Mouse (Mus musculus) embryonic facial prominence, embryonic 12.5 days (tissue): ENCODE data around the gene Ifrd1. TPM values are rescaled to one million over a fixed set of nuclear protein-coding genes. Genes with fewer than 3 reads are reported as not detected.

Experiments used
- ATAC-seq: fragments of 200-750 bp; cut with Nextera tagmentation; 2 replicates; pipeline ENCODE4 v1.8.0; 2017; ENCODE audit not compliant: insufficient number of reproducible peaks, insufficient read depth, low FRiP score, low TSS enrichment
- H3K27ac ChIP-seq: fragments of 300-500 bp; sonication (generic); 2 replicates; pipeline ENCODE4 v1.5.1; 2016; ENCODE audit warnings: mild to moderate bottlenecking
- H3K27me3 ChIP-seq: fragments of 300-500 bp; sonication (generic); 2 replicates; pipeline ENCODE4 v1.6.1; 2016; ENCODE audit warnings: mild to moderate bottlenecking, moderate library complexity
- H3K36me3 ChIP-seq: fragments of 300-500 bp; sonication (generic); 2 replicates; pipeline ENCODE4 v1.6.1; 2016; ENCODE audit warnings: mild to moderate bottlenecking
- H3K4me1 ChIP-seq: fragments of 300-500 bp; sonication (generic); 2 replicates; pipeline ENCODE4 v1.6.1; 2016
- H3K4me2 ChIP-seq: fragments of 300-500 bp; sonication (generic); replicated peaks from 2 replicates; pipeline ENCODE4 v1.6.1; 2016; ENCODE audit warnings: mild to moderate bottlenecking, moderate library complexity
- H3K4me3 ChIP-seq: fragments of 300-500 bp; sonication (generic); 2 replicates; pipeline ENCODE4 v1.5.1; 2016; ENCODE audit warnings: mild to moderate bottlenecking
- H3K9ac ChIP-seq: fragments of 300-500 bp; sonication (generic); 2 replicates; pipeline ENCODE4 v1.6.1; 2016; ENCODE audit warnings: mild to moderate bottlenecking, moderate library complexity
- H3K9me3 ChIP-seq: fragments of 300-500 bp; sonication (generic); 2 replicates; pipeline ENCODE4 v1.6.1; 2016; ENCODE audit warnings: mild to moderate bottlenecking, moderate library complexity
- WGBS: fragments of 180-500 bp; shearing (Covaris S2); methylation state at CpG from one replicate; pipeline ENCODE4 v1.1.7; 2016; 5-methylcytosine and 5-hydroxymethylcytosine counted together
- polyA plus RNA-seq: library from polyadenylated mRNA; unstranded; fragments of >200 nt; fragmentation: Nextera tagmentation; extraction: Ambion mirVana; gene quantifications from 2 replicates; pipeline ENCODE4 v1.2.1, GENCODE M21; 2016

Ifrd1 gene
- polyA plus RNA-seq, 1 experiment from 2014 or later, result 135 TPM

- 90% methylated on average over 1 of the region's 1 CpGs for WGBS
Measured at GRCm38 (mm10) chr12:40232231-40232630, 16.1 kb downstream of the Ifrd1 start.

DNA sequence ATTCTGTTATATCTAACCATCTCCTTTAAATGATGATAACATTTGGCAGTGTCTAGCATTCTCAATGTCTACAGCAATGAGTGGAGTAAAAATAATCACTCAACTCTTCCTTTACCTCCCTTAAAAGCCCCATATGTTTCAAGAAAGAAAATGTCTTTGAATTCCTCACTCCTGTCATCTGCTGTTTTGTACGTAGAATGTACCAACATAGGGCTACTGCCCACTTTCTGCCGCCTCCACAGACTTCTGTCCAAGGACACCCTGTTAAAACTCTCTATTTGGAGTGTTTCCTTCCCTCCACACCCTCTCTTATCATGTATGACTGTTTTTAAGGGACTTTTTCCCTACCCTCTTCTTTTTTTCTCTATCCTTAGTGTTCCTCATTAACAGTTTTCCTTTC, 16.7 kb downstream of the Ifrd1 start:
- no peaks in the 10 kb centered on the region for H3K9me3 ChIP-seq
- ATAC-seq, result no peak
- H3K4me2 ChIP-seq, result no peak overlapping the region
- H3K4me3 ChIP-seq, result no peak overlapping the region
- H3K4me1 ChIP-seq, result no peaks in the 10 kb centered on the region
- WGBS, result 88% methylated on average over 2 of the region's 2 CpGs
- H3K9ac ChIP-seq, result no peak overlapping the region
- H3K27me3 ChIP-seq, result no peaks in the 10 kb centered on the region
- H3K27ac ChIP-seq, result no peak overlapping the region
- no peaks in the 10 kb centered on the region for H3K36me3 ChIP-seq

More at GRCm38 (mm10) chr12:40232231-40232630, 16.1 kb downstream of the Ifrd1 start:
- H3K4me1 ChIP-seq, result no peaks in the 10 kb centered on the region
- no peaks in the 10 kb centered on the region for H3K27me3 ChIP-seq
- no peak overlapping the region for H3K9ac ChIP-seq
- H3K4me3 ChIP-seq, result no peak overlapping the region
- no peak overlapping the region for H3K27ac ChIP-seq
- no peak for ATAC-seq
- H3K36me3 ChIP-seq, result no peaks in the 10 kb centered on the region
- no peaks in the 10 kb centered on the region for H3K9me3 ChIP-seq
- H3K4me2 ChIP-seq, result no peak overlapping the region

GRCm38 (mm10) chr12:40224171-40224880, 24.0 kb downstream of the Ifrd1 start:
- no peaks in the 10 kb centered on the region for H3K27me3 ChIP-seq
- no peak overlapping the region for H3K4me3 ChIP-seq
- no peak overlapping the region; the same call in 1 of the 2 replicates for H3K4me2 ChIP-seq
- no peak overlapping the region for H3K27ac ChIP-seq
- H3K4me1 ChIP-seq, result peaks cover 17% of the 10 kb centered on the region
- H3K9ac ChIP-seq, result no peak overlapping the region
- 96% methylated on average over 9 of the region's 9 CpGs for WGBS
- no peaks in the 10 kb centered on the region for H3K9me3 ChIP-seq
- ATAC-seq, result no peak
- H3K36me3 ChIP-seq, result no peaks in the 10 kb centered on the region

DNA sequence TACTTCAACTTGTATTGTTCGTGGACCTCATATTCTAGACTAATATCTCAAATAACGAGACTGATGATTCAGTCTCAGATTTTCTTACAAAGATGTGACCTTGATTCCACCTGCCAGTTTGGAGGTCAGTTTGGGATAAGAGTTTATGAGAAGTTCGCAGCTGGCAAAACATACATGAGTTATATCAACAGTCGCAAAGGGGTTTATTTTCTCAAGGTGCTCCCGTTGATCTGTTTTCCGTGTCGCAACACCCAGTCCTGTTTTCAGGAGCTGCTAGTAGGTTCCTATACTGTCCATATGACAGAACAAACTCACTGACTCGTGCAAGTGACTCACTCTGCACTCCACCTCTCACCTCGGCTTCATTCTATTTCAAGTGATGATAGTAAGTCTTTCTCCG, 24.6 kb downstream of the Ifrd1 start:
- Histone ChIP-seq H3K27ac (0 out of 2 replicates have a peak overlapping the region, but pooled peaks have one; percentile 60), H3K9ac (peak overlapping the region; percentile 38), H3K36me3 (no peaks in the 10 kb centered on the region), H3K4me2 (peak overlapping the region; percentile 60), H3K4me3 (peak overlapping the region; percentile 93), H3K4me1 (peaks cover 17% of the 10 kb centered on the region), H3K27me3 (no peaks in the 10 kb centered on the region), H3K9me3 (no peaks in the 10 kb centered on the region)
- no peak for ATAC-seq
- 54% methylated on average over 10 of the region's 10 CpGs for WGBS

GRCm38 (mm10) chr12:40223082-40223619, 25.2 kb downstream of the Ifrd1 start:
- Histone ChIP-seq H3K4me1 (peaks cover 17% of the 10 kb centered on the region), H3K4me3 (peak overlapping the region; percentile 93), H3K36me3 (no peaks in the 10 kb centered on the region), H3K27ac (peak overlapping the region; percentile 95), H3K27me3 (no peaks in the 10 kb centered on the region), H3K4me2 (peak overlapping the region; percentile 60), H3K9ac (peak overlapping the region; percentile 87), H3K9me3 (no peaks in the 10 kb centered on the region)
- ATAC-seq, result peak; percentile 100
- WGBS, result under 1% methylated on average over 47 of the region's 47 CpGs

DNA sequence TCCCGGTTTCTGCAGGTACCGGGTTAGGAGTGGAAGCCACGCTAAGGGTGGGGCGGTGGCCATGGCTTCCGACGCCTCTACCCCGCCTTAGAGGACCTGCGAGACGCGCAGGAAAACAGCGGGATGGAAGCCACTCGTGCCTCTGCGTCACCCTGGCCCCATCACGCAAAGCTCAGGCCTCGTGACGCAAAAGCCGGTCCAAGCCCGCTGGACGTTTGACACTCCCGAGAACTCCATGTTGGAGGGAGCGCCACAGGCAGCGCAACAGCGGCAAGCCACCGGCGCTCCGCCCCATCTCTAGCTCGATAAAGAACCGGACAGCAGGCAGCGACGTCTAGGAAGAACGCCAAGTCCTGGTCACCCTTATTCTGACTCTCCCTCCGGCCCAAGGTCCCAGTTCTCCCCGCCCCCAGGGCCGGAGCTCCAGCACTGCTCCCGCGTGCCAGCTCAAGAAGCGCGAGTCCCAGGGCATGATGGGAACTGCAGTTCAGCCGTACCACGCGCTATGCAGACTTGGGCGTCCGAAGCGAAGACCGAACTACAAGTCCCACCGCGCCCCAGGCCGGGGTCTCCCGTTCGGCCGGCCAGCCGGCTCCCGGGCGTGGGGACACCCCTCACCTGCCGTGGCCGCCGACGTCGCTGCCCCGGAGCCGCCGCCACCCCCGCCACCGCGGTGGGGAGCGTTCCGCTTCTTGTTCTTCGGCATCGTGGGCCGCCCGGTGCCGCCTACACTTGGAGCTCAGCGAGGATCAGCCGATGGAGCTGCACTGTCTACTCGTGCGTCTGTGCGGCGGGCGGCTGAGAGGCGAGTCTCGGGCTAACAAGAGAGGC, 25.8 kb downstream of the Ifrd1 start:
- Histone ChIP-seq H3K9me3 (no peaks in the 10 kb centered on the region), H3K4me2 (peak overlapping the region; percentile 60), H3K36me3 (no peaks in the 10 kb centered on the region), H3K27me3 (no peaks in the 10 kb centered on the region), H3K9ac (peak overlapping the region; percentile 87), H3K4me1 (peaks cover 17% of the 10 kb centered on the region), H3K27ac (peak overlapping the region; percentile 95), H3K4me3 (peak overlapping the region; percentile 93)
- ATAC-seq, result peak; percentile 96
- under 1% methylated on average over 80 of the region's 81 CpGs for WGBS

DNA sequence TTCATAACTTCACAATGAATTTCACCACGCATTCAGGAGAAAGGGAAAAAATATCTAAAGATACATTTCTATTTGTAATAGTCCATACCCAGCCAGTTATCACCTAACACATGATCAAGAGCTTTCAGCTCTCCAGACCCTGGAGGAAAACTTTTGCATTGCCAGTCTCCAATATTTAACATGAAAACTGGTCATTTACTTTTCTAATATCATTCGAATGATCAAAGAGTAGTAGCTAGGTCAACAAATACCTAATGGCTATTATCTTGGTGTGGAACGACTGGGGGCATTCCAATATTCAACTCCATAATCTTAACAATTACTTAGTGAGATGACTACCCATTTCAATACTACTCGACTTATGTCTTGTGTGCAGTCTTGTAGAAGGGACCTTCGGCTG, 26.7 kb downstream of the Ifrd1 start:
- Histone ChIP-seq H3K4me1 (peaks cover 17% of the 10 kb centered on the region), H3K4me2 (peak overlapping the region; percentile 60), H3K36me3 (peaks cover 4% of the 10 kb centered on the region; the same call in 1 of the 2 replicates), H3K4me3 (peak overlapping the region; percentile 93), H3K27me3 (no peaks in the 10 kb centered on the region), H3K27ac (no peak overlapping the region), H3K9ac (peak overlapping the region; percentile 87; the same call in 1 of the 2 replicates), H3K9me3 (no peaks in the 10 kb centered on the region)
- 19% methylated on average over 5 of the region's 5 CpGs for WGBS
- ATAC-seq, result no peak

- H3K9me3 ChIP-seq, result no peaks in the 10 kb centered on the region
- no peak for ATAC-seq
- H3K27ac ChIP-seq, result no peak overlapping the region
- H3K4me3 ChIP-seq, result peak overlapping the region; percentile 93
- no peaks in the 10 kb centered on the region for H3K27me3 ChIP-seq
- peak overlapping the region; percentile 60 for H3K4me2 ChIP-seq
- H3K4me1 ChIP-seq, result peaks cover 17% of the 10 kb centered on the region
- peaks cover 10% of the 10 kb centered on the region for H3K36me3 ChIP-seq
- H3K9ac ChIP-seq, result no peak overlapping the region
- WGBS, result 20% methylated on average over 3 of the region's 3 CpGs
Measured at GRCm38 (mm10) chr12:40220896-40221295, 27.4 kb downstream of the Ifrd1 start.

GRCm38 (mm10) chr12:40220001-40220570, 28.2 kb downstream of the Ifrd1 start:
- Histone ChIP-seq H3K9ac (no peak overlapping the region; the same call in 1 of the 2 replicates), H3K36me3 (peaks cover 17% of the 10 kb centered on the region), H3K4me1 (peaks cover 17% of the 10 kb centered on the region), H3K27ac (no peak overlapping the region), H3K9me3 (no peaks in the 10 kb centered on the region), H3K4me2 (peak overlapping the region; percentile 60), H3K4me3 (0 out of 2 replicates have a peak overlapping the region, but pooled peaks have one; percentile 15), H3K27me3 (no peaks in the 10 kb centered on the region)
- WGBS, result 51% methylated on average over 3 of the region's 3 CpGs
- ATAC-seq, result no peak

DNA sequence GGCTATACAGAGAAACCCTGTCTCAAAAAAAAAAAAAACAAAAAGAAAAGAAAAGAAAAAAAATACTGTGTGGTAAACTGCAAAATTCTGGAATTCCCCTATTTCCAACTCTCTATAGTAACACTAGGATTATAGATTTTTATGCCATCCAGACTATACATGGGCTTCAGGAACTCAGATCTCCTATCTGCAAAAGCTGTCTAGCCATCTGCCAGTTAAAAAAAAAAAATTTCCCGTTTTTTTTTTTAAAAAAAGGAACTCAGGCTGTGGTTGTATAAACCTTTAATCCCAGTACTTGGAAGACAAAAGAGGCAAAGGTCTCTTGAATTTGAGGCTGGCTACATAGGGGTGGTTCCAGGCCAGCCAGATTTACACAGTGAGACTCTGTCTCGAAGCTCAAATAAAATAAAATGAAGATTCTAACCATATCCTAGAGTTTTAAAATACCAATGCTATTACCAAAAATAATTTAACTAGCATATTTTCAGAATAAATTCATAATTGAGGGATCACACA, 29.8 kb downstream of the Ifrd1 start:
- Histone ChIP-seq H3K27me3 (no peaks in the 10 kb centered on the region), H3K4me3 (no peak overlapping the region), H3K36me3 (peaks cover 31% of the 10 kb centered on the region), H3K9me3 (no peaks in the 10 kb centered on the region), H3K9ac (no peak overlapping the region), H3K27ac (no peak overlapping the region), H3K4me2 (no peak overlapping the region), H3K4me1 (peaks cover 17% of the 10 kb centered on the region)
- 87% methylated on average over 2 of the region's 2 CpGs for WGBS
- no peak for ATAC-seq

- 69% methylated on average over 2 of the region's 2 CpGs for WGBS
- H3K4me3 ChIP-seq, result no peak overlapping the region
- peaks cover 38% of the 10 kb centered on the region for H3K36me3 ChIP-seq
- H3K9me3 ChIP-seq, result no peaks in the 10 kb centered on the region
- H3K9ac ChIP-seq, result no peak overlapping the region
- H3K4me1 ChIP-seq, result peaks cover 17% of the 10 kb centered on the region
- ATAC-seq, result no peak
- no peaks in the 10 kb centered on the region for H3K27me3 ChIP-seq
- H3K4me2 ChIP-seq, result no peak overlapping the region
- no peak overlapping the region for H3K27ac ChIP-seq
Measured at GRCm38 (mm10) chr12:40217776-40218175, 30.5 kb downstream of the Ifrd1 start.
